Mouse (Mus musculus) midbrain, embryonic 14.5 days (tissue): ENCODE measurements around the gene Tbx1. TPM values are rescaled to one million over a fixed set of nuclear protein-coding genes. Genes with fewer than 3 reads are reported as not detected.

Experiments
- ATAC-seq: fragments of 200-750 bp; cut with Nextera tagmentation; 2 replicates; pipeline ENCODE4 v1.8.0; 2017; ENCODE audit warnings: moderate number of reproducible peaks, moderate library complexity; ENCODE audit not compliant: low FRiP score, low TSS enrichment
- DNase-seq: peaks from one replicate; pipeline ENCODE4 v3.0.0-alpha.2; 2015
- H3K27ac ChIP-seq: fragments of 300-500 bp; sonication (generic); replicated peaks from 2 replicates; pipeline ENCODE4 v1.5.1; 2014; ENCODE audit warnings: mild to moderate bottlenecking, low read depth, low read length, moderate library complexity
- H3K27me3 ChIP-seq: fragments of 300-500 bp; sonication (generic); 2 replicates; pipeline ENCODE4 v1.6.1; 2014; ENCODE audit warnings: low read length, control low read depth, mixed read lengths; ENCODE audit not compliant: control insufficient read depth, insufficient read depth
- H3K36me3 ChIP-seq: fragments of 300-500 bp; sonication (generic); 2 replicates; pipeline ENCODE4 v1.6.1; 2014; ENCODE audit warnings: low read length, control low read depth; ENCODE audit not compliant: control insufficient read depth, insufficient read depth
- H3K4me1 ChIP-seq: fragments of 300-500 bp; sonication (generic); 2 replicates; pipeline ENCODE4 v1.6.1; 2014; ENCODE audit warnings: mild to moderate bottlenecking, antibody characterized with exemption, low read length, control low read depth; ENCODE audit not compliant: control insufficient read depth, insufficient read depth
- H3K4me2 ChIP-seq: fragments of 300-500 bp; sonication (generic); 2 replicates; pipeline ENCODE4 v1.6.1; 2014; ENCODE audit warnings: mild to moderate bottlenecking, low read length, moderate library complexity
- H3K4me3 ChIP-seq: fragments of 300-500 bp; sonication (generic); replicated peaks from 2 replicates; pipeline ENCODE4 v1.5.1; 2014; ENCODE audit warnings: low read depth, low read length
- H3K9ac ChIP-seq: fragments of 300-500 bp; sonication (generic); replicated peaks from 2 replicates; pipeline ENCODE4 v1.6.1; 2014; ENCODE audit warnings: mild to moderate bottlenecking, low read length, moderate library complexity
- H3K9me3 ChIP-seq: fragments of 300-500 bp; sonication (generic); 2 replicates; pipeline ENCODE4 v1.6.1; 2016; ENCODE audit warnings: low read length, control low read depth, mixed read lengths; ENCODE audit not compliant: control insufficient read depth
- WGBS: fragments of 180-500 bp; shearing (Covaris S2); extraction: QIAGEN DNeasy Blood & Tissue Kit; methylation state at CpG from one replicate; pipeline ENCODE4 v1.1.7; 2014; 5-methylcytosine and 5-hydroxymethylcytosine counted together
- polyA plus RNA-seq: library from polyadenylated mRNA; unstranded; fragments of >200 nt; fragmentation: Nextera tagmentation; extraction: Ambion mirVana; gene quantifications from 2 replicates; pipeline ENCODE4 v1.2.1, GENCODE M21; 2014

Gene Tbx1
- polyA plus RNA-seq, 1 experiment from 2014 or later, result 0.34 TPM

GRCm38 (mm10) chr16:18631141-18631540 lies 40.7 kb upstream of the Tbx1 start:
- Histone ChIP-seq H3K9me3 (no peaks in the 10 kb centered on the region), H3K36me3 (no peaks in the 10 kb centered on the region), H3K27me3 (peaks cover 11% of the 10 kb centered on the region; the same call in 1 of the 2 replicates), H3K4me1 (peaks cover 31% of the 10 kb centered on the region), H3K4me3 (no peak overlapping the region), H3K27ac (no peak overlapping the region), H3K9ac (no peak overlapping the region), H3K4me2 (no peak overlapping the region)
- WGBS, result 59% methylated on average over 7 of the region's 7 CpGs
- ATAC-seq, result no peak
- DNase-seq, result no peak

DNA sequence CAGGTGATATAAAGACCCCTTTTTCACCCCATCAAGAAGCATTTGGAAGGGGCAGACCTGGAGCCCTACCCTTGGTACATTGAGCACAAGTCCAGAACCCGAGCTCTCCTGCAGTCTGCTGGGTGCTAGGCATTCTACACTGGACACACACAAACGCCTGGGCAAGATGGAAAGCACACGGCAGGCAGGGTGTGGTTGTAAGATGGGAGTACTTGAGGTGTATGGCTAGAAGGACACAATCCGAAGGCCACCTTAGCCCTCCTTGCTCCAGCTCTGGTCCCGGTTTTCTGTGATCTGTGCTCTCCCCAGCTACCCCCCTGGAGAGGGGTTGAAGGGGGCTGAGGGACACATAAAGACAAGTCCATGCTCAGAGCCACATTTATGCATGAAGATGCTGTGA lies 39.8 kb upstream of the Tbx1 start:
- H3K9me3 ChIP-seq, result no peaks in the 10 kb centered on the region
- H3K9ac ChIP-seq, result peak overlapping the region; percentile 84
- peak overlapping the region; percentile 83 for H3K27ac ChIP-seq
- H3K4me1 ChIP-seq, result peaks cover 37% of the 10 kb centered on the region
- H3K4me2 ChIP-seq, result peak overlapping the region; percentile 88
- no peak for ATAC-seq
- 51% methylated on average over 5 of the region's 5 CpGs for WGBS
- H3K4me3 ChIP-seq, result peak overlapping the region; percentile 60
- DNase-seq, result no peak
- H3K27me3 ChIP-seq, result peaks cover 20% of the 10 kb centered on the region
- peaks cover 6% of the 10 kb centered on the region for H3K36me3 ChIP-seq

GRCm38 (mm10) chr16:18629390-18630231 lies 39.1 kb upstream of the Tbx1 start, which contains the start of gene Sept5:
Sept5 (minus strand) TSS chr16:18629954.
- Histone ChIP-seq H3K4me1 (peaks cover 37% of the 10 kb centered on the region), H3K4me2 (peak within 1 kb of the TSS; percentile 88), H3K36me3 (peaks cover 13% of the 10 kb centered on the region), H3K27me3 (peaks cover 26% of the 10 kb centered on the region), H3K27ac (peak within 1 kb of the TSS; percentile 83), H3K9me3 (no peaks in the 10 kb centered on the region), H3K9ac (peak within 1 kb of the TSS; percentile 84), H3K4me3 (peak within 1 kb of the TSS; percentile 60)
- under 1% methylated on average over 83 of the region's 93 CpGs for WGBS
- ATAC-seq, result peak; percentile 72
- peak; percentile 87 for DNase-seq

- H3K9ac ChIP-seq, result peak overlapping the region; percentile 84
- no peak for DNase-seq
- H3K9me3 ChIP-seq, result no peaks in the 10 kb centered on the region
- peak overlapping the region; percentile 88 for H3K4me2 ChIP-seq
- WGBS, result 24% methylated on average over 2 of the region's 2 CpGs
- ATAC-seq, result no peak
- H3K27ac ChIP-seq, result peak overlapping the region; percentile 83
- peaks cover 19% of the 10 kb centered on the region for H3K36me3 ChIP-seq
- peak overlapping the region; percentile 60 for H3K4me3 ChIP-seq
- H3K27me3 ChIP-seq, result peaks cover 33% of the 10 kb centered on the region
- H3K4me1 ChIP-seq, result peaks cover 37% of the 10 kb centered on the region
Measured at GRCm38 (mm10) chr16:18628948-18629340, 38.5 kb upstream of the Tbx1 start.

GRCm38 (mm10) chr16:18628206-18628947 lies 37.9 kb upstream of the Tbx1 start:
- 44% methylated on average over 7 of the region's 7 CpGs for WGBS
- H3K9ac ChIP-seq, result peak overlapping the region; percentile 84
- no peaks in the 10 kb centered on the region for H3K9me3 ChIP-seq
- peak overlapping the region; percentile 88 for H3K4me2 ChIP-seq
- H3K36me3 ChIP-seq, result peaks cover 25% of the 10 kb centered on the region
- DNase-seq (peak; percentile 27), ATAC-seq (no peak)
- peaks cover 39% of the 10 kb centered on the region for H3K27me3 ChIP-seq
- H3K27ac ChIP-seq, result peak overlapping the region; percentile 83
- peaks cover 37% of the 10 kb centered on the region for H3K4me1 ChIP-seq
- H3K4me3 ChIP-seq, result peak overlapping the region; percentile 60

DNA sequence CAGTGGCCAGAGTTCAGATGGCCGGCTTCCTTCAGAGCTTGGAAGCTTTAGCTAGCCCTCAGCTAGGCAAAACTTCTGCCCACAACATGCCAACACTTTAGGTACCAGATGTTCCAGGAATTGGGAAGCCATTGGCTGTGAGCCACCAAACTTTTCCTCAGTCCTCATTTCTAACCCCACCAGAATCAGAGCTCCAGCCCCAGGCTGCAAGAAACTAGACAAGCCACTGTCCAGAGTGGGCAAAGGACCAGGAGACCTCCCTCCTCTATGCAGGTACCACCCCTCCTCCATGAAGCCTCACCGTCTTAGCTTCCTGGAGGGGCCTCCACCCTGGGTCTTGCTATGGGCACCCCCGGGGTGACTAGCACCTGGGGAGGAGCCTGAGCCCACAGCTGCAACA lies 36.7 kb upstream of the Tbx1 start:
- Histone ChIP-seq H3K4me3 (peak overlapping the region; percentile 60; the same call in 1 of the 2 replicates), H3K27ac (no peak overlapping the region), H3K4me2 (peak overlapping the region; percentile 88), H3K9me3 (no peaks in the 10 kb centered on the region), H3K4me1 (peaks cover 37% of the 10 kb centered on the region), H3K27me3 (peaks cover 51% of the 10 kb centered on the region), H3K36me3 (peaks cover 37% of the 10 kb centered on the region), H3K9ac (no peak overlapping the region; the same call in 1 of the 2 replicates)
- ATAC-seq, result no peak
- 29% methylated on average over 3 of the region's 3 CpGs for WGBS
- no peak for DNase-seq

GRCm38 (mm10) chr16:18626376-18626878 lies 36.0 kb upstream of the Tbx1 start, which contains the start of gene Gm49601:
Gm49601 (minus strand) TSS chr16:18626427.
- Histone ChIP-seq H3K27me3 (peaks cover 58% of the 10 kb centered on the region), H3K4me1 (peaks cover 37% of the 10 kb centered on the region), H3K9ac (peak within 1 kb of the TSS; percentile 71), H3K4me2 (peak within 1 kb of the TSS; percentile 88), H3K36me3 (peaks cover 45% of the 10 kb centered on the region), H3K9me3 (no peaks in the 10 kb centered on the region), H3K4me3 (peak within 1 kb of the TSS; percentile 60), H3K27ac (no peak within 1 kb of the TSS)
- WGBS, result under 1% methylated on average over 65 of the region's 65 CpGs
- ATAC-seq (peak; percentile 29), DNase-seq (peak; percentile 88)

GRCm38 (mm10) chr16:18625791-18626311 lies 35.4 kb upstream of the Tbx1 start:
- ATAC-seq, result no peak
- H3K36me3 ChIP-seq, result peaks cover 45% of the 10 kb centered on the region

More at GRCm38 (mm10) chr16:18625791-18626311, 35.4 kb upstream of the Tbx1 start:
- Histone ChIP-seq H3K9ac (peak overlapping the region; percentile 71), H3K4me1 (peaks cover 43% of the 10 kb centered on the region), H3K4me3 (peak overlapping the region; percentile 45), H3K9me3 (no peaks in the 10 kb centered on the region), H3K4me2 (peak overlapping the region; percentile 88), H3K27ac (no peak overlapping the region), H3K27me3 (peaks cover 64% of the 10 kb centered on the region)
- 10% methylated on average over 26 of the region's 26 CpGs for WGBS
- no peak for DNase-seq
